Mouse (Mus musculus) forebrain, embryonic 15.5 days (tissue): ENCODE measurements at regions not wholly inside any gene's neighbourhood (a gene's known extent, or its start where the extent isn't known, plus 50 kb on each side); places are given as distances from the start of the nearest gene placed in this dataset.

Experiments used
- ATAC-seq: fragments of 200-750 bp; cut with Nextera tagmentation; replicated peaks from 2 replicates; pipeline ENCODE4 v1.8.0; 2017; ENCODE audit warnings: mild to moderate bottlenecking, moderate TSS enrichment, moderate library complexity
- H3K27ac ChIP-seq: fragments of 300-500 bp; sonication (generic); replicated peaks from 2 replicates; pipeline ENCODE4 v1.5.1; 2015; ENCODE audit warnings: mild to moderate bottlenecking, inconsistent platforms
- H3K27me3 ChIP-seq: fragments of 300-500 bp; sonication (generic); 2 replicates; pipeline ENCODE4 v1.6.1; 2015; ENCODE audit warnings: inconsistent platforms
- H3K36me3 ChIP-seq: fragments of 300-500 bp; sonication (generic); 2 replicates; pipeline ENCODE4 v1.6.1; 2015; ENCODE audit warnings: mild to moderate bottlenecking, inconsistent platforms
- H3K4me1 ChIP-seq: fragments of 300-500 bp; sonication (generic); 2 replicates; pipeline ENCODE4 v1.6.1; 2015; ENCODE audit warnings: inconsistent platforms
- H3K4me2 ChIP-seq: fragments of 300-500 bp; sonication (generic); replicated peaks from 2 replicates; pipeline ENCODE4 v1.6.1; 2015; ENCODE audit warnings: mild to moderate bottlenecking, inconsistent platforms
- H3K4me3 ChIP-seq: fragments of 300-500 bp; sonication (generic); 2 replicates; pipeline ENCODE4 v1.5.1; 2015; ENCODE audit warnings: mild to moderate bottlenecking, inconsistent platforms
- H3K9ac ChIP-seq: fragments of 300-500 bp; sonication (generic); replicated peaks from 2 replicates; pipeline ENCODE4 v1.6.1; 2015; ENCODE audit warnings: mild to moderate bottlenecking, inconsistent platforms
- H3K9me3 ChIP-seq: fragments of 300-500 bp; sonication (generic); 2 replicates; pipeline ENCODE4 v1.6.1; 2016; ENCODE audit warnings: inconsistent platforms
- WGBS: fragments of 180-500 bp; shearing (Covaris S2); methylation state at CpG from one replicate; pipeline ENCODE4 v1.1.7; 2015; ENCODE audit warnings: mixed read lengths; 5-methylcytosine and 5-hydroxymethylcytosine counted together

- H3K36me3 ChIP-seq: no peaks in the 10 kb centered on the region
- no peak overlapping the region for H3K9ac ChIP-seq
- no peaks in the 10 kb centered on the region for H3K9me3 ChIP-seq
- peaks cover 17% of the 10 kb centered on the region for H3K4me1 ChIP-seq
- 22% methylated on average over 7 of the region's 7 CpGs for WGBS
- peak; percentile 97 for ATAC-seq
- no peaks in the 10 kb centered on the region for H3K27me3 ChIP-seq
- peak overlapping the region; percentile 22 for H3K4me3 ChIP-seq
- peak overlapping the region; percentile 58 for H3K27ac ChIP-seq
- H3K4me2 ChIP-seq: peak overlapping the region; percentile 36
These were observed 219.0 kb downstream of the Zfp352 start for GRCm38 (mm10) chr4:90437375-90438190.

GRCm38 (mm10) chr4:90438191-90438922, 219.7 kb downstream of the Zfp352 start:
- Histone ChIP-seq H3K9me3 (no peaks in the 10 kb centered on the region), H3K27me3 (no peaks in the 10 kb centered on the region), H3K4me3 (peak overlapping the region; percentile 22; the same call in 1 of the 2 replicates), H3K9ac (no peak overlapping the region), H3K36me3 (no peaks in the 10 kb centered on the region), H3K27ac (peak overlapping the region; percentile 58), H3K4me2 (peak overlapping the region; percentile 36), H3K4me1 (peaks cover 17% of the 10 kb centered on the region)
- 46% methylated on average over 10 of the region's 10 CpGs for WGBS
- ATAC-seq: peak; percentile 55

DNA sequence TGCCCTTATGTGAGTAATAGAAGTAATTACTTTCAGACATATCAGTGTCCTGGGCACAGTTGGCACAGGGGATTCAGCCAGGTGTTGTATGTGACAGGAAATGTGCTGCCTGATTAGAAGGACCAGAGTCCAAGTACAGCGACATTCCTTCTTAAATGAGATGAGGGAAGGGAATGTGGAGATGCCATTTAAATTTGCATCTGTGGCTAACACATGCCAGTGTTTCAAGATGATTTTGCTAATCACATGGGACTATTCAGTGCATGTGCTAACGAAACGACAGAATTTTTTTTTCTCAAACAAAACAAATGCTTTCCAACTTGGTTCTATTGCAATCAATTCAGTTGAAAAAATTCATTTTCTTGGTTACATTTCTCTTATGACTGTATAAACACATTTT, 226.6 kb downstream of the Zfp352 start:
- Histone ChIP-seq H3K4me3 (no peak overlapping the region), H3K9me3 (no peaks in the 10 kb centered on the region), H3K36me3 (no peaks in the 10 kb centered on the region), H3K9ac (no peak overlapping the region), H3K4me1 (peaks cover 5% of the 10 kb centered on the region; the same call in 1 of the 2 replicates), H3K4me2 (no peak overlapping the region), H3K27ac (0 out of 2 replicates have a peak overlapping the region, but pooled peaks have one; percentile 13), H3K27me3 (no peaks in the 10 kb centered on the region)
- 31% methylated on average over 3 of the region's 3 CpGs for WGBS
- peak; percentile 71 for ATAC-seq

DNA sequence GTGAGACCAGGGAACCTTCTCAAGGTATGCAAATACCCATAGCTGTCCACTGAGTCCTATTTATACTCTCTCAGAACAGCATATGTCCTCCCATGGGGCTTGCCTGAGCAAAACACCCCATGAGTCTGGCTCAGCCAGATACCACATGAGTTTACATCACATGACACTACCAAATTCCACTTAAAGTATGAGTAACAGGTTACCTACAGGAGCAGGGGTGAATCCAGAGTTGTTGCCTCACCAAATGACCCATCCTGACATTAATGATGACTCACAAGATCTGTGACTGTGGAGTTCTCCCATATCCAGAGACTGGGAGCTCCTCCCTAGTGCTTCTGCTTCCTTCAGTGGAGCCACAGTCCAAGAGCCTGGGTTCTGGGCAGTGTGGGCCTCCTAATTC, 234.0 kb downstream of the Zfp352 start:
- no peak overlapping the region for H3K27ac ChIP-seq
- no peak for ATAC-seq
- no peak overlapping the region for H3K9ac ChIP-seq

GRCm38 (mm10) chr4:90453029-90453428, 234.4 kb downstream of the Zfp352 start:
- Histone ChIP-seq H3K36me3 (no peaks in the 10 kb centered on the region), H3K9me3 (no peaks in the 10 kb centered on the region), H3K4me1 (no peaks in the 10 kb centered on the region), H3K4me2 (no peak overlapping the region), H3K27ac (no peak overlapping the region), H3K9ac (no peak overlapping the region), H3K4me3 (no peak overlapping the region), H3K27me3 (no peaks in the 10 kb centered on the region)
- no peak for ATAC-seq
- WGBS: 91% methylated on average over 3 of the region's 3 CpGs

More for the DNA sequence above, 234.0 kb downstream of the Zfp352 start:
- no peaks in the 10 kb centered on the region for H3K27me3 ChIP-seq
- no peak overlapping the region for H3K4me2 ChIP-seq
- no peaks in the 10 kb centered on the region for H3K36me3 ChIP-seq
- no peaks in the 10 kb centered on the region for H3K9me3 ChIP-seq
- no peak overlapping the region for H3K4me3 ChIP-seq
- H3K4me1 ChIP-seq: no peaks in the 10 kb centered on the region

GRCm38 (mm10) chr4:90496891-90497610, 278.4 kb downstream of the Zfp352 start:
- Histone ChIP-seq H3K36me3 (no peaks in the 10 kb centered on the region), H3K27ac (no peak overlapping the region), H3K4me3 (no peak overlapping the region), H3K27me3 (no peaks in the 10 kb centered on the region), H3K9ac (no peak overlapping the region), H3K9me3 (no peaks in the 10 kb centered on the region), H3K4me2 (no peak overlapping the region), H3K4me1 (no peaks in the 10 kb centered on the region)
- no peak for ATAC-seq
- 92% methylated on average over 5 of the region's 5 CpGs for WGBS
